Mouse (Mus musculus) small intestine, adult 2 months (tissue): ENCODE data around the gene Gm7073.

ENCODE experiments used
- CTCF ChIP-seq: fragments of 200-500 bp; IDR thresholded peaks from 2 replicates; pipeline ENCODE4 v1.5.1; 2012; ENCODE audit warnings: low read depth, mild to moderate bottlenecking, control low read depth, inconsistent platforms, low read length, moderate library complexity, mixed read lengths; ENCODE audit not compliant: insufficient replicate concordance, insufficient read length; ENCODE audit errors: extremely low read depth
- POLR2A ChIP-seq: fragments of 200-500 bp; IDR thresholded peaks from 2 replicates; pipeline ENCODE4 v1.6.1; 2012; ENCODE audit warnings: low read depth, mild to moderate bottlenecking, control low read depth, inconsistent platforms, low read length, moderate library complexity

- no peak for TF ChIP-seq CTCF
- TF ChIP-seq POLR2A, result no peak
These were observed 8.0 kb upstream of the Gm7073 start for GRCm38 (mm10) chrX:60547098-60547443.
